Mouse (Mus musculus) heart, postnatal 0 days (tissue): ENCODE data around the gene Gm364. TPM values are rescaled to one million over a fixed set of nuclear protein-coding genes. Genes with fewer than 3 reads are reported as not detected.

Experiments used
- ATAC-seq: fragments of 200-750 bp; cut with Nextera tagmentation; 2 replicates; pipeline ENCODE4 v1.8.0; 2017; ENCODE audit warnings: low read depth, moderate number of reproducible peaks, moderate library complexity; ENCODE audit not compliant: insufficient read depth
- DNase-seq: peaks from one replicate; pipeline ENCODE4 v3.0.0-alpha.2; 2016; ENCODE audit warnings: low spot score
- H3K27ac ChIP-seq: fragments of 300-500 bp; sonication (generic); 2 replicates; pipeline ENCODE4 v1.5.1; 2014; ENCODE audit warnings: low read depth, mild to moderate bottlenecking
- H3K27me3 ChIP-seq: fragments of 300-500 bp; sonication (generic); 2 replicates; pipeline ENCODE4 v1.6.1; 2014; ENCODE audit warnings: low read length, mixed read lengths; ENCODE audit not compliant: control insufficient read depth, insufficient read depth
- H3K36me3 ChIP-seq: fragments of 300-500 bp; sonication (generic); replicated peaks from 2 replicates; pipeline ENCODE4 v1.6.1; 2014; ENCODE audit warnings: low read length, mixed read lengths; ENCODE audit not compliant: control insufficient read depth, insufficient read depth
- H3K4me1 ChIP-seq: fragments of 300-500 bp; sonication (generic); 2 replicates; pipeline ENCODE4 v1.6.1; 2014; ENCODE audit warnings: antibody characterized with exemption; ENCODE audit not compliant: control insufficient read depth, insufficient read depth
- H3K4me2 ChIP-seq: fragments of 300-500 bp; sonication (generic); 2 replicates; pipeline ENCODE4 v1.6.1; 2014; ENCODE audit warnings: low read depth, mild to moderate bottlenecking, low read length, moderate library complexity
- H3K4me3 ChIP-seq: fragments of 300-500 bp; sonication (generic); 2 replicates; pipeline ENCODE4 v1.5.1; 2014; ENCODE audit warnings: low read depth, low read length
- H3K9ac ChIP-seq: fragments of 300-500 bp; sonication (generic); replicated peaks from 2 replicates; pipeline ENCODE4 v1.6.1; 2014; ENCODE audit warnings: low read depth, low read length, mixed read lengths
- H3K9me3 ChIP-seq: fragments of 300-500 bp; sonication (generic); replicated peaks from 2 replicates; pipeline ENCODE4 v1.6.1; 2016; ENCODE audit warnings: low read length; ENCODE audit not compliant: control insufficient read depth
- CTCF ChIP-seq: IDR thresholded peaks from 2 replicates; pipeline ENCODE4 v1.5.1; 2016; ENCODE audit warnings: antibody characterized with exemption, control low read depth, low read depth
- EP300 ChIP-seq: IDR thresholded peaks from 2 replicates; pipeline ENCODE4 v1.6.1; 2016; ENCODE audit warnings: antibody characterized with exemption, low read depth
- WGBS: fragments of 180-500 bp; shearing (Covaris S2); extraction: QIAGEN DNeasy Blood & Tissue Kit; methylation state at CpG from one replicate; pipeline ENCODE4 v1.1.7; 2014; 5-methylcytosine and 5-hydroxymethylcytosine counted together
- polyA plus RNA-seq: library from polyadenylated mRNA; unstranded; fragments of >200 nt; fragmentation: Nextera tagmentation; extraction: Ambion mirVana; gene quantifications from 2 replicates; pipeline ENCODE4 v1.2.1, GENCODE M21; 2015
- total RNA-seq: library from RNA; depleted of rRNA; stranded (reverse); fragments of >200 nt; gene quantifications from 2 replicates; pipeline ENCODE4 v1.2.3, GENCODE M21; 2014; ENCODE audit warnings: low replicate concordance; rRNA removed

Gene Gm364
- total RNA-seq (not detected in 2 replicates), polyA plus RNA-seq (not detected in 2 replicates)

DNA sequence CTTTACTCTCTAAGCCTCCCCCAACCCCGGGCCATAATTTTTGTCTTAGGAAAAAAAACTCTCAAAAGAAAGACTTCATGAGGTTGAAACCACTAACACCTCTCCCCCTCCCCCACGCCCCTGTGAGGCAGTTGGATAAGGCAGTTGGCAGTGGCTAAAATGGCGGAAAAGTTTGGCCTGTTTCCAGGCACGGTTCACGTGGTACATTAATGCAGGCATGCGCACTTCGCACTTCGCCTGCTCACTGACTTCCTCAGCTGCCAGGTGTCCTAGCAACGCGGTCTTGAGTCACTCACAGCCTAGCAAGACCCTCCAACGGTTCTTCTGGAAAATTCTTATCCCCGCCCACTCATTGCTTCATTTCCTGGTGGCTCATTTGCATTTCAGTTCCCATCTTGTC is at the start of gene Gm364:
Gene Gm364, plus strand, starts transcription at position 386 of the 400 bp plus-strand sequence.
- Histone ChIP-seq H3K36me3 (no peaks in the 10 kb centered on the region), H3K27ac (no peak within 1 kb of the TSS), H3K4me3 (no peak within 1 kb of the TSS), H3K4me1 (no peaks in the 10 kb centered on the region), H3K4me2 (no peak within 1 kb of the TSS), H3K9me3 (no peaks in the 10 kb centered on the region), H3K27me3 (no peaks in the 10 kb centered on the region), H3K9ac (no peak within 1 kb of the TSS)
- no peak for ATAC-seq
- WGBS: 87% methylated on average over 12 of the region's 12 CpGs
- no peak for DNase-seq
- TF ChIP-seq CTCF: no peak
- TF ChIP-seq EP300: no peak

GRCm38 (mm10) chrX:57359316-57359715 is 49.6 kb upstream of the Gm364 start:
- no peak overlapping the region for H3K4me3 ChIP-seq
- no peak overlapping the region for H3K4me2 ChIP-seq
- no peak overlapping the region for H3K27ac ChIP-seq
- no peak for TF ChIP-seq CTCF
- TF ChIP-seq EP300: no peak
- no peaks in the 10 kb centered on the region for H3K4me1 ChIP-seq
- DNase-seq (no peak), ATAC-seq (no peak)
- no peak overlapping the region for H3K9ac ChIP-seq
- WGBS: 60% methylated on average over 1 of the region's 1 CpGs
- no peaks in the 10 kb centered on the region for H3K9me3 ChIP-seq
- no peaks in the 10 kb centered on the region for H3K36me3 ChIP-seq
- H3K27me3 ChIP-seq: no peaks in the 10 kb centered on the region

DNA sequence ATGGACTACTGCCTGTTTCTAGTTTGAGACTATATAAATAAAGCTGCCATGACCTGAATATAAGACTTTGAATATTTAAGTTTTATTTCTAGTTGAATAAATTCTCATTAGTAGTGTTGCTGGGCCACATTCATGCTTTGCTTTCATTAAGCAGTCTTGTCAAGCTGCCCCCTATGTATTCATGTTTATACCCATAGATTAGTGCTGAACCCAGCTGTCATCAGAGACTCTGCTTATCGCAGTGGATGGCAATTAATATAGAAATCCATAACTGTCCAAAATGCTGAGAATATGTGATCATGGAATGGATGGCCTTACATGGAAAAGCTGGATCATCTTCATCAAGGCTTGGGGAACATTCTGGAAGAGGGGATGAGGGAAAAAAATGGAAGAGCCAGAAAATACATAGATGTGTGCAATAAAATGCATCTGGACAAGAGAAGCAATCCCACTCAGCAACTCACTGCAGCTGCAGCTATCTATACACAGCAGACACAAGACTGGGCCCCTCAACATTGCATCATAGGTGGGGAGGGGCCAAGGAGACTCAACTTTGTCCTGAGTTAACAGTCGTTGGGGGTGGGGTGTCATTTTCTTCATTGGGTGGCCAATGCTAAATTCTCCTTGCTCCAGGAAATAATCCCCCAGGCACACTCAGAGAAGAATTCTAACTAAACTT is 43.9 kb upstream of the Gm364 start:
- H3K27me3 ChIP-seq: no peaks in the 10 kb centered on the region
- TF ChIP-seq CTCF (no peak), EP300 (no peak)
- no peak overlapping the region for H3K9ac ChIP-seq
- H3K4me3 ChIP-seq: no peak overlapping the region
- DNase-seq (no peak), ATAC-seq (no peak)
- no peak overlapping the region for H3K4me2 ChIP-seq
- H3K36me3 ChIP-seq: no peaks in the 10 kb centered on the region
- no peaks in the 10 kb centered on the region for H3K4me1 ChIP-seq
- WGBS: 59% methylated on average over 2 of the region's 2 CpGs
- no peaks in the 10 kb centered on the region for H3K9me3 ChIP-seq
- no peak overlapping the region for H3K27ac ChIP-seq

- Histone ChIP-seq H3K4me1 (no peaks in the 10 kb centered on the region), H3K9ac (no peak overlapping the region), H3K27me3 (no peaks in the 10 kb centered on the region), H3K9me3 (no peaks in the 10 kb centered on the region), H3K36me3 (0 out of 2 replicates have a peak, but pooled peaks cover 10% of the 10 kb centered on the region), H3K4me3 (no peak overlapping the region), H3K27ac (no peak overlapping the region), H3K4me2 (no peak overlapping the region)
- no peak for DNase-seq
- 63% methylated on average over 4 of the region's 4 CpGs for WGBS
- no peak for ATAC-seq
- TF ChIP-seq CTCF: no peak
- no peak for TF ChIP-seq EP300
Observed at GRCm38 (mm10) chrX:57372965-57373364, 36.0 kb upstream of the Gm364 start.

DNA sequence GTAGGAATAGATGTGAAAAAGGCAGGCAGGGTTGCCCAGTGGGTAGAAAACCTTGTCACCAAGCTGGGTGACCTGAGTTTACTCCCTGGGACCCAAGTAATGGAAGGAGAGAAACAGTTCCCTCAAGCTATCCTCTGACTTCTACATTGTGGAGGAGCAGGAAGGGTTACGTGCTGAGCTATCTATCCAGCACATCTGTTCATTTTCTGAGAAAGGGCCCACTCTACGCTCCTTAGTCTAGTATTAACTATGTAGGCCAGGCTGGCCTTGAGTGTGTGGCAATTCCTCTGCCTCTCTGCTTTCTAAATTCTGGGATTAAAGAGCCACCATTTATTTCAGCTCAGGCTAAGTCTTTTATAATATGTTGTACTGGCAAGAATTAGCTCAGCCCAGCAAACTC is 35.4 kb upstream of the Gm364 start:
- H3K4me3 ChIP-seq: no peak overlapping the region
- WGBS: 87% methylated on average over 2 of the region's 2 CpGs

GRCm38 (mm10) chrX:57374029-57374428 is 34.9 kb upstream of the Gm364 start:
- Histone ChIP-seq H3K36me3 (peaks cover 18% of the 10 kb centered on the region), H3K27me3 (no peaks in the 10 kb centered on the region), H3K9ac (no peak overlapping the region), H3K4me3 (no peak overlapping the region), H3K4me1 (no peaks in the 10 kb centered on the region), H3K9me3 (no peaks in the 10 kb centered on the region), H3K27ac (no peak overlapping the region), H3K4me2 (no peak overlapping the region)
- no peak for ATAC-seq
- no peak for DNase-seq
- TF ChIP-seq EP300 (no peak), CTCF (no peak)
- 56% methylated on average over 2 of the region's 2 CpGs for WGBS

More for the DNA sequence above, 35.4 kb upstream of the Gm364 start:
- Histone ChIP-seq H3K9me3 (no peaks in the 10 kb centered on the region), H3K36me3 (peaks cover 14% of the 10 kb centered on the region; the same call in 1 of the 2 replicates), H3K4me1 (no peaks in the 10 kb centered on the region), H3K4me2 (no peak overlapping the region), H3K27me3 (no peaks in the 10 kb centered on the region), H3K27ac (no peak overlapping the region), H3K9ac (no peak overlapping the region)
- no peak for ATAC-seq
- DNase-seq: no peak
- TF ChIP-seq CTCF: no peak
- no peak for TF ChIP-seq EP300
